Mouse (Mus musculus) gastrocnemius, postnatal 25 days (tissue): ENCODE results near the gene Gpc6. TPM values are rescaled to one million over a fixed set of nuclear protein-coding genes. Genes with fewer than 3 reads are reported as not detected.
"Not testable (repeated sequence)": the region's sequence is repeated elsewhere in the genome, so short reads cannot be mapped to it uniquely, and the experiment has no call there.

ENCODE experiments used
- DNase-seq: peaks from one replicate; pipeline ENCODE4 v3.0.0; 2022
- total RNA-seq, 2 experiments: library from RNA; stranded (reverse); gene quantifications; 1 replicate in 1 of 2; 2 replicates in 1 of 2; pipeline ENCODE4 v1.2.3; 2021

Gpc6 gene
- total RNA-seq, 2 experiments from 2014 or later: 3.1 to 3.5 TPM

- DNase-seq: no peak
Measured at GRCm38 (mm10) chr14:117369331-117369866, 444.3 kb downstream of the Gpc6 start.

- DNase-seq: no peak
Measured at GRCm38 (mm10) chr14:117376822-117377376, 451.8 kb downstream of the Gpc6 start.

- DNase-seq: no peak
Measured at GRCm38 (mm10) chr14:117379979-117380378, 454.9 kb downstream of the Gpc6 start.

GRCm38 (mm10) chr14:117383188-117383587 is 458.1 kb downstream of the Gpc6 start:
- DNase-seq: no peak

- peak; percentile 10 for DNase-seq
Measured at GRCm38 (mm10) chr14:117384096-117384770, 459.1 kb downstream of the Gpc6 start.

GRCm38 (mm10) chr14:117385731-117386270 is 460.7 kb downstream of the Gpc6 start:
- no peak for DNase-seq

- DNase-seq: no peak
Measured at GRCm38 (mm10) chr14:117390794-117391320, 465.7 kb downstream of the Gpc6 start.

GRCm38 (mm10) chr14:117391412-117391811 is 466.3 kb downstream of the Gpc6 start:
- DNase-seq: no peak

- DNase-seq: no peak
Measured at GRCm38 (mm10) chr14:117397165-117397564, 472.1 kb downstream of the Gpc6 start.

GRCm38 (mm10) chr14:117407824-117408524 is 482.9 kb downstream of the Gpc6 start:
- no peak for DNase-seq

- no peak for DNase-seq
Measured at GRCm38 (mm10) chr14:117408525-117408835, 483.4 kb downstream of the Gpc6 start.

GRCm38 (mm10) chr14:117409778-117410177 is 484.7 kb downstream of the Gpc6 start:
- DNase-seq: no peak

- no peak for DNase-seq
Measured at GRCm38 (mm10) chr14:117410511-117410910, 485.4 kb downstream of the Gpc6 start.

- DNase-seq: no peak
Measured at GRCm38 (mm10) chr14:117415045-117415444, 489.9 kb downstream of the Gpc6 start.

GRCm38 (mm10) chr14:117419561-117420218 is 494.6 kb downstream of the Gpc6 start:
- DNase-seq: no peak

- DNase-seq: no peak
Measured at GRCm38 (mm10) chr14:117421170-117421569, 496.1 kb downstream of the Gpc6 start.

GRCm38 (mm10) chr14:117426116-117426515 is 501.0 kb downstream of the Gpc6 start:
- no peak for DNase-seq

GRCm38 (mm10) chr14:117427776-117428175 is 502.7 kb downstream of the Gpc6 start:
- no peak for DNase-seq

- DNase-seq: no peak
Measured at GRCm38 (mm10) chr14:117435739-117436138, 510.6 kb downstream of the Gpc6 start.

- DNase-seq: not testable (repeated sequence)
Measured at GRCm38 (mm10) chr14:117446675-117447231, 521.6 kb downstream of the Gpc6 start.

GRCm38 (mm10) chr14:117451391-117451991 is 526.4 kb downstream of the Gpc6 start:
- no peak for DNase-seq
